Mouse (Mus musculus): ENCODE data around the gene Pdzd3. TPM values are rescaled to one million over a fixed set of nuclear protein-coding genes. Genes with fewer than 3 reads are reported as not detected.
"Not testable (repeated sequence)": the region's sequence is repeated elsewhere in the genome, so short reads cannot be mapped to it uniquely, and the experiment has no call there.

The Pdzd3 gene
- polyA plus RNA-seq (2014; fragmentation: Nextera tagmentation; extraction: Ambion mirVana) = 0.12 and 0.23 TPM in 2 replicates

DNA sequence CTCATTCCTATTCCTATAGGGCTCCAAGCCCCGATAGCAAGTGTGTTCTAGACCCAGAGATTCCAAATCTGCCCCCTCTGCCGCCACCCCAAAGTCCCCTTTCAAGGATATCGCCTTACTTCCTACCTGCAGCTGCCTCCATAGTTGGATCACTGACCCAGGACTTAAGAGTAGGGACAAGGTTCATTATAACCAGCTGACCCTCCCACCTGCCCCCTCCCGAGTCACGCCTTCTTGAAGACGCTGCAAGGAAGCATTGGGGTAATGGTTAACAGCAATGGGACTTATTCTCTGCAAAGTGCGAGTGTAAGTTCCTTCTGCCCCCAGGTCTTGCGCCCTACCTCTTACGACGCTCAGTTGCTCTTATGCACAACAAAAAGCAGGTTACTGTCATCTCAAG, at the start of gene Pdzd3:
Gene Pdzd3, minus strand, starts transcription at position 158 of the 400 bp plus-strand sequence.
- no peaks in the 10 kb centered on the region for H3K9me3 ChIP-seq (ENCODE audit: control insufficient read depth, low read length)
- ATAC-seq (ENCODE audit: low read depth) = no peak
- no peaks in the 10 kb centered on the region for H3K36me3 ChIP-seq (ENCODE audit: control insufficient read depth, insufficient read depth, low read length)
- H3K4me2 ChIP-seq (ENCODE audit: low read depth, low read length) = no peak within 1 kb of the TSS
- no peak within 1 kb of the TSS for H3K9ac ChIP-seq (replicated peaks; ENCODE audit: low read depth, low read length)
- no peaks in the 10 kb centered on the region for H3K27me3 ChIP-seq (ENCODE audit: control insufficient read depth, insufficient read depth, low read length)
- no peak within 1 kb of the TSS for H3K27ac ChIP-seq (ENCODE audit: low read depth, low read length)
- H3K4me3 ChIP-seq (ENCODE audit: low read depth, low read length) = no peak within 1 kb of the TSS
- H3K4me1 ChIP-seq (ENCODE audit: control insufficient read depth, insufficient read depth, low read length) = peaks cover 20% of the 10 kb centered on the region
- WGBS = 84% methylated on average over 10 of the region's 10 CpGs

- H3K27ac ChIP-seq (ENCODE audit: low read depth, low read length); H3K27me3 ChIP-seq (ENCODE audit: control insufficient read depth, insufficient read depth, low read length); H3K4me3 ChIP-seq (ENCODE audit: low read depth, low read length); H3K4me2 ChIP-seq (ENCODE audit: low read depth, low read length); H3K9ac ChIP-seq (replicated peaks; ENCODE audit: low read depth, low read length); H3K9me3 ChIP-seq (ENCODE audit: control insufficient read depth, low read length); ATAC-seq (ENCODE audit: low read depth): not testable (repeated sequence)
- 94% methylated on average over 3 of the region's 3 CpGs for WGBS
- Histone ChIP-seq H3K36me3 (ENCODE audit: control insufficient read depth, insufficient read depth, low read length) (peaks cover 60% of the 10 kb centered on the region), H3K4me1 (ENCODE audit: control insufficient read depth, insufficient read depth, low read length) (peaks cover 10% of the 10 kb centered on the region)
Measured at GRCm38 (mm10) chr9:44300001-44300400, 48.7 kb upstream of the Pdzd3 start.

GRCm38 (mm10) chr9:44292490-44292889, 41.2 kb upstream of the Pdzd3 start:
- H3K4me2 ChIP-seq (ENCODE audit: low read depth, low read length) = no peak overlapping the region
- H3K9ac ChIP-seq (replicated peaks; ENCODE audit: low read depth, low read length) = no peak overlapping the region
- peaks cover 40% of the 10 kb centered on the region for H3K36me3 ChIP-seq (ENCODE audit: control insufficient read depth, insufficient read depth, low read length)
- no peak overlapping the region for H3K4me3 ChIP-seq (ENCODE audit: low read depth, low read length)
- no peaks in the 10 kb centered on the region for H3K27me3 ChIP-seq (ENCODE audit: control insufficient read depth, insufficient read depth, low read length)
- ATAC-seq (ENCODE audit: low read depth) = no peak
- peaks cover 11% of the 10 kb centered on the region; the same call in 1 of the 2 replicates for H3K4me1 ChIP-seq (ENCODE audit: control insufficient read depth, insufficient read depth, low read length)
- H3K27ac ChIP-seq (ENCODE audit: low read depth, low read length) = no peak overlapping the region
- H3K9me3 ChIP-seq (ENCODE audit: control insufficient read depth, low read length) = no peaks in the 10 kb centered on the region
- 81% methylated on average over 3 of the region's 3 CpGs for WGBS

- peak overlapping the region; percentile 71 for H3K4me3 ChIP-seq (ENCODE audit: low read depth, low read length)
- peak overlapping the region; percentile 77 for H3K9ac ChIP-seq (replicated peaks; ENCODE audit: low read depth, low read length)
- H3K36me3 ChIP-seq (ENCODE audit: control insufficient read depth, insufficient read depth, low read length) = peaks cover 19% of the 10 kb centered on the region
- H3K9me3 ChIP-seq (ENCODE audit: control insufficient read depth, low read length) = no peaks in the 10 kb centered on the region
- peak overlapping the region; percentile 75; the same call in 1 of the 2 replicates for H3K27ac ChIP-seq (ENCODE audit: low read depth, low read length)
- peak overlapping the region; percentile 95 for H3K4me2 ChIP-seq (ENCODE audit: low read depth, low read length)
- 9% methylated on average over 11 of the region's 11 CpGs for WGBS
- no peak for ATAC-seq (ENCODE audit: low read depth)
- H3K4me1 ChIP-seq (ENCODE audit: control insufficient read depth, insufficient read depth, low read length) = peaks cover 19% of the 10 kb centered on the region
- H3K27me3 ChIP-seq (ENCODE audit: control insufficient read depth, insufficient read depth, low read length) = no peaks in the 10 kb centered on the region
Measured at GRCm38 (mm10) chr9:44288959-44289291, 37.7 kb upstream of the Pdzd3 start.

DNA sequence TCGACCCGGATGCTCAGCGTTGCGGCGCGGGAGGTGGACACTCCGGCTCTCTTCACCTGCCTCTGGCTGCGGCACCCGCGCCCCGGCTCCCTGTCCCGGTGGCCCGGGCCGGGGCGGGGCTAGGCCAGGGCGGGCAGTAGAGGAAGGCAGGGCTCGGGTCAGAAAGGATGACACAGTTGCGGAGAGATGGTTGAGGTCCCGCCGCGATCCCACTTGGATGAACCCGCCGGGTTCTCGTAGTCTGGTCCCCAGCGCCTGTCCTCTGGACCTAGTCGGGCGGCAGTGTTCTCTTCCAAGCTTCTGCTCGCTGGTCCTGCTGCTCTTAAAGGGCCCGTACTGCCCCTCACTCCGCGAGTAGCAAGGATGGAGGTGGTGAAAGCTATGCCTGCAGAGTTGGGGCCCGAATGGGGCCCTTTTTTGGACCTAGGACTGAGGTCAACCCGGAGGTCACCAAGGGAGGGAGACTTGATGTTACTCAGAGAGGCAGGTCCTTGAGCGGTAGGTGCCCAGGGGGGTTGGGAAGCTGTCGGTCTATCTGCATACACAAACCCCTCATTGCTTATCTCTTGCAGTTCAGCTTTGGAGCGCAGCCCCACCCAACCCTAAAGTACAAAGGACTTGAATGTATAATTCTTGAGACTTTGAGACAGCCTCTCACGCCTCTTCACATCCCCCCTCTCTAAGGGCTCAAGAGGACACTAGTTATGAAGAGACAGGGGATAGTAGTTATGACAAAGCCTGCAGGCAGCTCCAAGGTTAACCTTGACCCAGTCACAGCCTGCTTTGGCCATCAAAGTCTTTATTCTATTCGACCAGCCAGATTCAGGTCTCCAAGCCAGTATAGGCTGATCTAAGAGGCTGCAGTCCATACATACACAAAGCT, 37.0 kb upstream of the Pdzd3 start, which contains the start of gene Abcg4:
Gene Abcg4, minus strand, starts transcription at position 540 of the 883 bp plus-strand sequence.
- H3K9me3 ChIP-seq (ENCODE audit: control insufficient read depth, low read length) = no peaks in the 10 kb centered on the region
- peak within 1 kb of the TSS; percentile 71 for H3K4me3 ChIP-seq (ENCODE audit: low read depth, low read length)
- peak within 1 kb of the TSS; percentile 75 for H3K27ac ChIP-seq (ENCODE audit: low read depth, low read length)
- H3K4me1 ChIP-seq (ENCODE audit: control insufficient read depth, insufficient read depth, low read length) = peaks cover 19% of the 10 kb centered on the region
- peaks cover 15% of the 10 kb centered on the region for H3K36me3 ChIP-seq (ENCODE audit: control insufficient read depth, insufficient read depth, low read length)
- peak; percentile 73 for ATAC-seq (ENCODE audit: low read depth)
- H3K9ac ChIP-seq (replicated peaks; ENCODE audit: low read depth, low read length) = peak within 1 kb of the TSS; percentile 77
- WGBS = 2% methylated on average over 38 of the region's 38 CpGs
- H3K27me3 ChIP-seq (ENCODE audit: control insufficient read depth, insufficient read depth, low read length) = no peaks in the 10 kb centered on the region
- peak within 1 kb of the TSS; percentile 95 for H3K4me2 ChIP-seq (ENCODE audit: low read depth, low read length)

DNA sequence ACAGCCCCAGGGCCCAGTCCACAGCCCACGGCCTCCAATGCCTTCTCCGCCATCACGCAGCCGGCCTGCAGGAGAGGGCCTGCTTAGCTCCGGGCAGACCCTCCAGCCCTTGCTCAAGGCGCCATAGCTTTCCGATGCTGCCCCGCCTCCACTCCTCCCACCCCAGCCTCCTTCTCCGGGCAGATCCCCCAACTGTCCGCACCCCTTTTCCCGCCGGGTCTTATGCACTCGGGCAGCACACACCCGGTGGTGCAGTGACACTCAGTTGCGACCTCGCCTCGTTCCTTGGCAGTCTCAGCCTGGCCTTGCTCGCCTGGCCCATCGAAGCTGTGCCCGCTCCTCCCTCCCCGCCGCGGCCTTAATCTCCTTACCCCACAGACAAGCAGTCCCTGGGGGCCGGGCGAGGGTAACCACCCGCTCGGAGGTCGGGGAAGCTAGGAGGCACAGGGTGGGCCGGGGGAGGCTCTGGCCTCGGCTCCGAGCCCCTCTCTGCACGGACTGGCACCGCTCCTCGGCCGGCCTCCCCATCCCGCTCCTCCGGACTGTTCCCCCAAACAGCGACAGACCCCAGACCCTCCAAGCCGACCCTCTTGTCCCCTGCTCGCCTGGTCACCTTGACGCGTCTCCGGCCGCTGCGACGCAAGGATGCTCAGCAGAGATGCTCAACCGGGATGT, 36.3 kb upstream of the Pdzd3 start:
- Histone ChIP-seq H3K4me2 (ENCODE audit: low read depth, low read length) (peak overlapping the region; percentile 95), H3K27ac (ENCODE audit: low read depth, low read length) (peak overlapping the region; percentile 75), H3K4me1 (ENCODE audit: control insufficient read depth, insufficient read depth, low read length) (peaks cover 19% of the 10 kb centered on the region), H3K9me3 (ENCODE audit: control insufficient read depth, low read length) (no peaks in the 10 kb centered on the region), H3K27me3 (ENCODE audit: control insufficient read depth, insufficient read depth, low read length) (no peaks in the 10 kb centered on the region), H3K4me3 (ENCODE audit: low read depth, low read length) (peak overlapping the region; percentile 71), H3K36me3 (ENCODE audit: control insufficient read depth, insufficient read depth, low read length) (peaks cover 8% of the 10 kb centered on the region), H3K9ac (replicated peaks; ENCODE audit: low read depth, low read length) (peak overlapping the region; percentile 77)
- WGBS = under 1% methylated on average over 47 of the region's 47 CpGs
- peak; percentile 68 for ATAC-seq (ENCODE audit: low read depth)

GRCm38 (mm10) chr9:44287003-44287400, 35.7 kb upstream of the Pdzd3 start:
- Histone ChIP-seq H3K4me2 (ENCODE audit: low read depth, low read length) (peak overlapping the region; percentile 95), H3K27ac (ENCODE audit: low read depth, low read length) (peak overlapping the region; percentile 75), H3K9me3 (ENCODE audit: control insufficient read depth, low read length) (no peaks in the 10 kb centered on the region), H3K36me3 (ENCODE audit: control insufficient read depth, insufficient read depth, low read length) (0 out of 2 replicates have a peak, but pooled peaks cover 6% of the 10 kb centered on the region), H3K4me3 (ENCODE audit: low read depth, low read length) (peak overlapping the region; percentile 71), H3K9ac (replicated peaks; ENCODE audit: low read depth, low read length) (peak overlapping the region; percentile 77), H3K4me1 (ENCODE audit: control insufficient read depth, insufficient read depth, low read length) (peaks cover 19% of the 10 kb centered on the region), H3K27me3 (ENCODE audit: control insufficient read depth, insufficient read depth, low read length) (no peaks in the 10 kb centered on the region)
- ATAC-seq (ENCODE audit: low read depth) = no peak; the same call in 1 of the 2 replicates
- 3% methylated on average over 11 of the region's 11 CpGs for WGBS

- peak overlapping the region; percentile 95 for H3K4me2 ChIP-seq (ENCODE audit: low read depth, low read length)
- peak overlapping the region; percentile 22 for H3K4me3 ChIP-seq (ENCODE audit: low read depth, low read length)
- no peaks in the 10 kb centered on the region for H3K9me3 ChIP-seq (ENCODE audit: control insufficient read depth, low read length)
- H3K36me3 ChIP-seq (ENCODE audit: control insufficient read depth, insufficient read depth, low read length) = peaks cover 8% of the 10 kb centered on the region; the same call in 1 of the 2 replicates
- WGBS = 19% methylated on average over 6 of the region's 6 CpGs
- ATAC-seq (ENCODE audit: low read depth) = no peak
- H3K27me3 ChIP-seq (ENCODE audit: control insufficient read depth, insufficient read depth, low read length) = no peaks in the 10 kb centered on the region
- H3K9ac ChIP-seq (replicated peaks; ENCODE audit: low read depth, low read length) = no peak overlapping the region; the same call in 1 of the 2 replicates
- H3K4me1 ChIP-seq (ENCODE audit: control insufficient read depth, insufficient read depth, low read length) = peaks cover 19% of the 10 kb centered on the region
- no peak overlapping the region for H3K27ac ChIP-seq (ENCODE audit: low read depth, low read length)
Measured at GRCm38 (mm10) chr9:44286256-44286850, 35.1 kb upstream of the Pdzd3 start.
